In genomic region chr11:121703619-121704215, GRCm38 (mm10) we compare ENCODE assay signal across 9 mouse cellular contexts. TPM values are rescaled to one million over a fixed set of nuclear protein-coding genes. Genes with fewer than 3 reads are reported as not detected.
A peak's percentile ranks its signal among the peaks of the same experiment; 100 is the strongest.
DNase-seq lines count a peak whose midpoint lies in the region; ATAC-seq and TF ChIP-seq lines count a peak whose summit lies in the region.
"Had no signal": no experiment of that assay in that cellular context is flagged by ENCODE, and none has a peak within 500 bp of the region (broad histone marks: within the 10 kb centered on the region; RNA-seq: fewer than 3 reads in every experiment).

No protein-coding gene starts in this region.

- peak overlapping the region; percentile 89; the same call in 1 of the 2 replicates for H3K4me2 ChIP-seq in CH12.LX (ENCODE audit: insufficient read depth, low read depth, poor library complexity, severe bottlenecking)
- H3K4me2 ChIP-seq in limb, embryonic 13.5 days (replicated peaks), result peak overlapping the region; percentile 96
- H3K4me2 ChIP-seq in neural tube, embryonic 15.5 days, result peak overlapping the region; percentile 95

- TF ChIP-seq EP300 in CH12.LX (IDR thresholded peaks at IDR 0.05; ENCODE audit: low read length), result no peak

- DNase-seq in gastrocnemius, postnatal 14 days, result peak; percentile 32
- no peak for DNase-seq in gastrocnemius, adult 18-20 months (ENCODE audit: low spot score)
- DNase-seq in CH12.LX (ENCODE audit: extremely low read depth), result no peak
- DNase-seq in cerebellum, adult 9-11 months, result peak; percentile 14
- DNase-seq in hindbrain, embryonic 10.5 days (ENCODE audit: low spot score), result no peak
- DNase-seq in spleen, postnatal 10 days (ENCODE audit: low spot score in 2 of 2), result no peak

- no peak for TF ChIP-seq CTCF in CH12.LX (conservative IDR thresholded peaks at IDR 0.05 in 1 of 2, IDR thresholded peaks at IDR 0.05 in 1 of 2; ENCODE audit: low read depth in 2 of 2, low read length in 2 of 2)

- H3K9ac ChIP-seq in CH12.LX (ENCODE audit: insufficient read depth, low read depth), result no peak overlapping the region
- peak overlapping the region; percentile 78 for H3K9ac ChIP-seq in limb, embryonic 13.5 days
- H3K9ac ChIP-seq in neural tube, embryonic 15.5 days (replicated peaks), result peak overlapping the region; percentile 55

- no peak for TF ChIP-seq POLR2A in CH12.LX (IDR thresholded peaks at IDR 0.05; ENCODE audit: low read depth, low read length)

- H3K4me1 ChIP-seq in CH12.LX (ENCODE audit: control insufficient read depth in 1 of 2, insufficient read depth in 2 of 2), result peaks cover 0 to 12% of the 10 kb centered on the region in 2 experiments; a peak in 2 of 4 replicates
- H3K4me1 ChIP-seq in hindbrain, embryonic 10.5 days (replicated peaks), result peaks cover 25% of the 10 kb centered on the region
- peaks cover 57% of the 10 kb centered on the region for H3K4me1 ChIP-seq in limb, embryonic 13.5 days
- H3K4me1 ChIP-seq in neural tube, embryonic 15.5 days, result peaks cover 29% of the 10 kb centered on the region

- intact Hi-C loops in gastrocnemius, postnatal 14 days (cut with DNase I; ENCODE audit: low total_unique reads), result no loop called here

- in situ Hi-C loops in CH12.LX (cut with MboI; ENCODE audit: low pct_ligation_motif_present, low pct_unique_long_range_greater_than_20kb, low sequenced_read_pairs), result loop anchor here (10.0 kb wide), 1 partner anchor 91 kb away; no protein-coding TSS in a partner anchor

- no peak for TF ChIP-seq RAD21 in CH12.LX (IDR thresholded peaks at IDR 0.05; ENCODE audit: low read depth, low read length)

- H3K9me3 ChIP-seq in CH12.LX (replicated peaks; ENCODE audit: low read length), result no peaks in the 10 kb centered on the region
- H3K9me3 ChIP-seq in hindbrain, embryonic 10.5 days, result no peaks in the 10 kb centered on the region
- H3K9me3 ChIP-seq in limb, embryonic 13.5 days, result no peaks in the 10 kb centered on the region
- H3K9me3 ChIP-seq in neural tube, embryonic 15.5 days (replicated peaks), result no peaks in the 10 kb centered on the region

- peaks cover 35% of the 10 kb centered on the region for H3K27me3 ChIP-seq in CH12.LX (replicated peaks)
- H3K27me3 ChIP-seq in hindbrain, embryonic 10.5 days (ENCODE audit: insufficient read depth, poor library complexity, severe bottlenecking), result peaks cover 56% of the 10 kb centered on the region
- peaks cover 18% of the 10 kb centered on the region for H3K27me3 ChIP-seq in limb, embryonic 13.5 days
- H3K27me3 ChIP-seq in neural tube, embryonic 15.5 days (replicated peaks), result peaks cover 33% of the 10 kb centered on the region
- H3K27me3 ChIP-seq: Patski had no signal

- H3K27ac ChIP-seq in CH12.LX (ENCODE audit: insufficient read depth, low read depth), result no peak overlapping the region
- H3K27ac ChIP-seq in hindbrain, embryonic 10.5 days, result peak overlapping the region; percentile 78; the same call in 1 of the 2 replicates
- H3K27ac ChIP-seq in limb, embryonic 13.5 days, result peak overlapping the region; percentile 12
- H3K27ac ChIP-seq in neural tube, embryonic 15.5 days (replicated peaks), result peak overlapping the region; percentile 59

- H3K4me3 ChIP-seq in CH12.LX (replicated peaks in 1 of 3; ENCODE audit: low read depth in 2 of 3, low read length in 2 of 3, poor library complexity in 1 of 3), result no peak overlapping the region
- peak overlapping the region; percentile 74 for H3K4me3 ChIP-seq in hindbrain, embryonic 10.5 days
- peak overlapping the region; percentile 73 for H3K4me3 ChIP-seq in limb, embryonic 13.5 days
- H3K4me3 ChIP-seq in neural tube, embryonic 15.5 days (replicated peaks), result peak overlapping the region; percentile 69

- dilution Hi-C loops in CH12.LX (cut with MboI; ENCODE audit: extremely low pct_ligation_motif_present, extremely low pct_unique_long_range_greater_than_20kb, low sequenced_read_pairs), result no loop called here

- no peaks in the 10 kb centered on the region for H3K36me3 ChIP-seq in CH12.LX (replicated peaks in 1 of 2; ENCODE audit: control insufficient read depth in 1 of 2, insufficient read depth in 1 of 2, low read length in 1 of 2)
- H3K36me3 ChIP-seq in hindbrain, embryonic 10.5 days, result no peaks in the 10 kb centered on the region
- H3K36me3 ChIP-seq in limb, embryonic 13.5 days, result peaks cover 5% of the 10 kb centered on the region
- no peaks in the 10 kb centered on the region for H3K36me3 ChIP-seq in neural tube, embryonic 15.5 days

- WGBS in hindbrain, embryonic 10.5 days, result 17% methylated on average over 16 of the region's 16 CpGs
- 10% methylated on average over 16 of the region's 16 CpGs for WGBS in limb, embryonic 13.5 days
- whole genome bisulfite sequencing in neural tube, embryonic 15.5 days, result 12% methylated on average over 16 of the region's 16 CpGs

- H3K79me2 ChIP-seq in CH12.LX (replicated peaks; ENCODE audit: control insufficient read depth, extremely low read depth, insufficient read depth, poor library complexity, severe bottlenecking), result no peaks in the 10 kb centered on the region

- no peak for ATAC-seq in limb, embryonic 13.5 days (ENCODE audit: low FRiP score, low read depth)
- no peak for ATAC-seq in neural tube, embryonic 15.5 days (ENCODE audit: low FRiP score)

TF ChIP-seq in CH12.LX, 34 proteins besides CTCF, POLR2A, EP300 and RAD21:
- no peak for TF ChIP-seq MXI1 (IDR thresholded peaks at IDR 0.05; ENCODE audit: low read depth, low read length)
TF ChIP-seq in CH12.LX: peak in this region for 0.

RNA-seq across cellular contexts. Expression of gene Metrnl, which starts 2.4 kb away (rescaled TPM):
- 10 to 100 TPM in 1 of 2 experiments, 1 to 10 TPM in 1; 8.9 to 15.3 TPM for total RNA-seq in gastrocnemius, postnatal 14 days (2021)
- total RNA-seq in gastrocnemius, adult 18-20 months (2021), result 1 to 10 TPM; 4.2 to 9.1 TPM
- 0.97 and 1.1 TPM in 2 replicates for total RNA-seq in CH12.LX (2012; rRNA removed)
- 0.50 and 1.1 TPM in 2 replicates for total RNA-seq in CH12.LX (2014; rRNA removed)
- 0.33 and 0.53 TPM in 2 replicates for polyA plus RNA-seq in CH12.LX (2012; ENCODE audit: insufficient read length, low read depth)
- 22.1 and 33.2 TPM in 2 replicates for polyA plus RNA-seq in hindbrain, embryonic 10.5 days (2016; fragmentation: Nextera tagmentation; extraction: Ambion mirVana)
- 18.5 and 18.9 TPM in 2 replicates for polyA plus RNA-seq in limb, embryonic 13.5 days (2015; fragmentation: Nextera tagmentation; extraction: Ambion mirVana)
- polyA plus RNA-seq in neural tube, embryonic 15.5 days (2015; fragmentation: Nextera tagmentation; extraction: Ambion mirVana), result 23.4 and 24.9 TPM in 2 replicates

RNA-seq across cellular contexts. Expression of gene B3gntl1, which starts 30.8 kb away (rescaled TPM):
- 1 to 10 TPM; 2.3 to 2.8 TPM for total RNA-seq in gastrocnemius, postnatal 14 days (2021)
- 1 to 10 TPM; 2.3 to 2.9 TPM for total RNA-seq in gastrocnemius, adult 18-20 months (2021)
- total RNA-seq in CH12.LX (2012; rRNA removed), result 10.1 and 10.3 TPM in 2 replicates
- 7.3 TPM in 2 replicates for total RNA-seq in CH12.LX (2014; rRNA removed)
- polyA plus RNA-seq in CH12.LX (2012; ENCODE audit: insufficient read length, low read depth), result 8.7 and 8.9 TPM in 2 replicates
- 7.3 and 7.6 TPM in 2 replicates for polyA plus RNA-seq in hindbrain, embryonic 10.5 days (2016; fragmentation: Nextera tagmentation; extraction: Ambion mirVana)
- 8.8 and 10.3 TPM in 2 replicates for polyA plus RNA-seq in limb, embryonic 13.5 days (2015; fragmentation: Nextera tagmentation; extraction: Ambion mirVana)
- 6.5 and 7.7 TPM in 2 replicates for polyA plus RNA-seq in neural tube, embryonic 15.5 days (2015; fragmentation: Nextera tagmentation; extraction: Ambion mirVana)

Comparison
In these comparisons a context has a peak if more than half of its experiments do, and no peak if none do; other contexts are left out.
1. DNase-seq: peak in gastrocnemius, postnatal 14 days (single experiment) and cerebellum, adult 9-11 months (single experiment); none in gastrocnemius, adult 18-20 months (single experiment), CH12.LX (single experiment), hindbrain, embryonic 10.5 days (single experiment) and spleen, postnatal 10 days (0 of 2).
2. H3K4me3 ChIP-seq: peak in hindbrain, embryonic 10.5 days (single experiment), limb, embryonic 13.5 days (single experiment) and neural tube, embryonic 15.5 days (single experiment); none in CH12.LX (0 of 3).
3. RNA of gene Metrnl, which starts 2.4 kb away (polyA plus RNA-seq): 22.1 to 33.2 TPM in hindbrain, embryonic 10.5 days, 23.4 to 24.9 TPM in neural tube, embryonic 15.5 days and 18.5 to 18.9 TPM in limb, embryonic 13.5 days; 0.33 to 0.53 TPM in CH12.LX; every median in the first group is over 10 times any median in the second.
4. Peak in every context shown above with its lines, with median percentiles within 50 percentile points of each other: H3K4me2 ChIP-seq.